Mouse (Mus musculus): ENCODE results near the gene Mccc1.

GRCm38 (mm10) chr3:35937345-35937744 is 63.1 kb downstream of the Mccc1 start, which contains the start of gene Dcun1d1:
- TF ChIP-seq POLR2A (IDR thresholded peaks at IDR 0.05; ENCODE audit: borderline replicate concordance, insufficient read depth, low read length): no peak
- TF ChIP-seq CTCF (IDR thresholded peaks at IDR 0.05; ENCODE audit: borderline replicate concordance, insufficient read depth, low read depth, low read length): no peak
